Mouse (Mus musculus) cerebellum, adult (tissue): ENCODE results near the gene Cdc14a.

Experiments
- ATAC-seq: cut with Nextera tagmentation; 2 replicates; pipeline ENCODE4 v1.9.2; 2017; ENCODE audit warnings: mild to moderate bottlenecking, moderate library complexity, mixed read lengths; ENCODE audit not compliant: insufficient number of reproducible peaks, low FRiP score, low TSS enrichment

The Cdc14a gene

GRCm38 (mm10) chr3:116423353-116424159, at the start of gene Cdc14a:
TSS of gene Cdc14a (minus strand) at chr3:116424032.
- peak; percentile 64 for ATAC-seq

DNA sequence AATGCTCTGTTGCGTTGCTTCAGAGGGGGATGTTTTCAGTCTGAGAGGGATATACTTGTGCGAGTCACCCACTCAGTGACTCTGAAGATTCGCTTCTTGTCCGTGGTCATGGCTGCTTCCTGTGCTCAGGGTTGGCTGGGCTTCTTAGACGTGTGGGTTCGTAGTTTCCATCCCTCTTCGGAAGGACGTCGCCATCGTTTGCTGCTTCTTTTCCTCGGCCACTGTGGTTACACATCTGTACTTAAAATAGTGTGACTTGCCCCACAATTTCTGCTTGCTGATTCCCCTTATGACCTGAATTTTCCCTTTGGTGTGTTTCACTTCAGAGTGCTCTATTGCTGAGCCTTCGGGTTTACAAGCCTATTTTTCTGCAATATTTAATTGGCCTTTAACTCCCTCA, 41.9 kb upstream of the Cdc14a start:
- no peak for ATAC-seq

DNA sequence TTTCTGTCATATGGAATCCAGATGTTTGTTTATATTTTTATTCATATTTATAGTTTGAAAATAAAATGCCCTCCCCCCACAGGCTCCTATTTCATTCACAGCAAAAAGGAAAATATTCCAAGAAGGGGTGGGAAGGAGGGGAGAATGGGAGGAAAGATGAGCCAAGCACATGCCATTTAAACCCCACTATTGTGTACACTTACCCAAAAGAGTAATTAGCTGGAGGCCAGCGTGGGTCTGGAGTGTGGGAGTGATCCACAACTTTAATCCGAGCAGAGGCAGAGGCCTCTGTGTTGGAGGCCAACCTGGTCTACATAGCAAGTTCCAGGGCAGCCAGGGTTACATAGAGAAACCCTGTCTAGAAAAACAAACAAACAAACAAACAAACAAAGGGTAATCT, 40.5 kb upstream of the Cdc14a start:
- no peak for ATAC-seq

DNA sequence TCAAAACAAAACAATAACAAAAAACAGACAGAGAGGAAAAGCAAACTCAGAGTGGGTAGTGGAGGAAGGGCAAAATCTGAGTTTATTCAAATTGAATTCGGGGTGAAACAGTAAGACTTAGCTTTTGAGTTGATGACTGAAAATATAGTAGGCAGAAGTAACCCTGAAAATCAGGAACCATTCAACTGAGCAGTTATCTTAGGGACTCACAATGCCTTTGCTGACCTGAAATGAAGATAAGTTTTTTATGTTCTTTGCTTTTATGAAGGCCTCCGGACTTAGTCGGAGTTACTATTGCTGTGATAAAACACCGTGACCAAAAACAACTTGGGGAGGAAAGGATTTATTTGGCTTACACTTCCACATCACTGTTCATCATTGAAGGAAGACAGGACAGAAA, 37.2 kb upstream of the Cdc14a start:
- no peak for ATAC-seq

- ATAC-seq = no peak
Measured at GRCm38 (mm10) chr3:116454529-116454928, 30.7 kb upstream of the Cdc14a start.

GRCm38 (mm10) chr3:116450741-116451140, 26.9 kb upstream of the Cdc14a start:
- no peak for ATAC-seq

DNA sequence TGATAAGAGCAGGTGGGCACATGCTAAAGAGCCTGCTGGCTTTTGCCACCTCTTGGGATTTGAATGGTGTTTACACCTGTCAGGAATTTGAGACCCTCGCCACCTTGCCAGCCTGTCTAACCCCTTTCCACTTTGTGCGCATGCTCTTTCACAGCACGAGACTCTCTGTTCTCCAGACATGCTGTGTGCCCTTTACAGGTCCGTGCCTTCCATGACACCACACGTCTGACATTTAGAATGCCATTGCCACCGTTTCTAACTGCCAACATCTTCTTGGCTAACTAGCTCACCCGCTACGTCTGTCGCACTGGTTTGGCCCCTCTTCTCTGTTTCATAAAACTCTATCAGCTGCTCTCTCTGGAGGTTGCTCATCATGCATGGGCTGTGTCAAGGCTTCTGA, 20.5 kb upstream of the Cdc14a start:
- no peak for ATAC-seq

GRCm38 (mm10) chr3:116442788-116443187, 19.0 kb upstream of the Cdc14a start:
- no peak for ATAC-seq

- ATAC-seq = no peak
Measured at GRCm38 (mm10) chr3:116441518-116442205, 17.8 kb upstream of the Cdc14a start.

DNA sequence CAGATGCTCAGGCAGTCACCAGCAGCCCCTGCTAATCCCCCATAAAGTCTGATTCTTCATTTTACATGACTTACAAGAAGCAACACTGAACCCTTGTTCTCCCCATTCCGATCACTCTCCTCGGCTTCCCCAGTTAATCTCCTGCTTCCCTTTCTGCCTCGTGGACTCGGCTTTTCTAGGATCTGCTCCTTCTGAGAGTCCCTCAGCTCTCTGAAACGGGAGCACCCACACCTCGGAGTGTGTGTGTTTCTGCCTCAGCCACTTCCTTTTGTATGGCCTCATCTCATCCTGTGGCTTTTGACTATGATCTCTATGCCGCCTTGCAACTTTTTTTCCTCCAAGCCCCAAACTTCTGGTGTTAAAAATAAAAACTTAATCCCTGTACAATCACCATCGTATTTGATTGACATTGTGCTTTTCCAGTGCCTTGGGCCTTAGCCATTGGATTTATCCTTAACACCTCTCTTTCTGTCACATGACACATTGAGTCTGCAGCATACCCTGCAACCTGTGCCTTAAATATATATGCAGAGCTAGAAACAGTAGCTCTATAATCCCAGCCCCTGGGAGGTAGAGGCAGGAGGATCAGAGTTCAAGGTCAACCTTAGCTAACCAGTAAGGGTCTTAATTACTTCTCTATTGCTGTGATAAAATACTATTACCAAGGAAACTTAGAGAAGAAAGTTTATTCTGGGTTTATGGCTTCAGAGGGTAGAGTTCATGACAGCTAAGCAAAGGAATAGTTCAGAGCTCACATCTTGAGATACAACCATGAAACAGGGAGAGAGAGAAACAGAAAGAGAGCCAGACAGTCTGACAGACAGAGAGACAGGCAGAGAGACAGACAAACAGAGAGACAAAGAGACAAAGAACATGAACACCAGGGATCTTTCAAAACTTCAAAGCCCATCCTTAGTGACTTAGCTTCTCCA, 16.5 kb upstream of the Cdc14a start:
- ATAC-seq = no peak

DNA sequence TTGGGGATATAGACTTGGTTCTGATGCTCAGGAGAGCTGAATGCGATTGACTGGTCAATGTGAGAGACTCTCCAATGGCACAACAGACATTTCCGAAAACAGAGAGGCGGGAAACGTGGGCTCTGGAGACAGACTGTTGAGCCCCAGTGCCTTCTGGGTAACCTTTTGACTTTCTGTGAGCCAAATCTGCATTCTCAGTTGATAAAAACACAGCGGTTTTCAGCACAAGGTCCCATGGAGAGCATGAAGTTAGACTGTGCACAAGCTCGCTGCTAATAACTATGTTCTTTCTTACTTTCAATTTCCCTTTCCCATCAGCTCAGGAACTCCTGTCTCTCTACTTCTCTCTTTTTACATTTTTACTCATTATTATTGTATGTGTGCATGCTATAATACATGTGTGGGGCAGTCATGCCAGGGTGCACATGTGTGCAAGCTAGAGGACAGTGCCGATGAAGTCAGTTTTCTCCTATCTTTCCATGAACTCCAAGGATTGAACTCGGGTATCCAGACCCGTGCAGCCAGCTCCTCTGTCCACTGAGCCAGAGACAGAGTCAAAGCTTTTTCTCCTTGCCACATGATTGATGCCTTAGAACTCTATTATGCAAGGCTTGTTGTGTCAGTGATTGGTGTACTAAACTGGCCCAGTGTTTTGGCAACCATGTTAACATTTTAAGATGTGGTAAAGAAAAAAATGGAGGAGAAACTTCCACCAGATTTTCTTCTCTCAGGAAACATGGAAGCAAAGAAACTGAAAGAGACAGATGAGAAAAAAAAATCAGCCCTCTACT, 13.2 kb upstream of the Cdc14a start:
- ATAC-seq = no peak

DNA sequence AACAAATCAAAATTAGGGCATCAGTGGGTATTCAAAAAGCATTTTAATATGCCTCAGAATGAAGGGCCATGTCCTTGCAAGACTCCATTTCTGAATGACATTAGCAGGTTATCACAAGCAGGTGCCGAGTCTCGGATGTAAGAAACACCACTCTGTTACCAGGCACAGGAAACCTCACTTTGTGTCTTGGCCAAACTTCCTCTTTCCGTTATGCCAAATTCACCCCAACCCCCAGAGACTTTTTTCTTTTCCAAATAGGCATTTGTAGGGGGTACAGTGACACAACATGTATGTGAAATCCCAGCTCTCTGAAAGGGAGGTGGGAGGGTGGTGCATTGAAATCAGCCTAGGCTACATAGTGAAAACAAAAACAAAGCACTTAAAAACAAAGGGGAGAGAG, 12.3 kb upstream of the Cdc14a start:
- no peak for ATAC-seq

GRCm38 (mm10) chr3:116434757-116435156, 10.9 kb upstream of the Cdc14a start:
- no peak for ATAC-seq

DNA sequence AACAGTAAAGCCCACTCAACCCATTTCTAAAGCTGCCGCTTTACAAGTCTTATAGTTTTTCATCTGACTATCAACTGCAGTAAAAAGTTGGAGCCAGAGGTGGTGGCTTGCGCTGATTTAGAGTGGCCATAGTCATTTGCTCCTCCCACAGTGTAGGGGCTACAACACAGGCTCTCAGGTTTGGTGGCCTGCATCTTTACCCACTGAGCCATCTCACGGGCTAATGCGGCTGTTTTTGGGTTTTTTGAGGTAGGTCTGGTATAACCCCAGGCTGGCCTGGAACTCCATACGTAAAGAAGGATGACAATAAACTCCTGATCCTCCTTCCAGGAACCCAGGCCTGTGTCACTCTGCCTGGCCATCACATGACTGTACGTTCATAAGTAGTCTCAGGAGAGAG, 2.1 kb upstream of the Cdc14a start:
- ATAC-seq = no peak

DNA sequence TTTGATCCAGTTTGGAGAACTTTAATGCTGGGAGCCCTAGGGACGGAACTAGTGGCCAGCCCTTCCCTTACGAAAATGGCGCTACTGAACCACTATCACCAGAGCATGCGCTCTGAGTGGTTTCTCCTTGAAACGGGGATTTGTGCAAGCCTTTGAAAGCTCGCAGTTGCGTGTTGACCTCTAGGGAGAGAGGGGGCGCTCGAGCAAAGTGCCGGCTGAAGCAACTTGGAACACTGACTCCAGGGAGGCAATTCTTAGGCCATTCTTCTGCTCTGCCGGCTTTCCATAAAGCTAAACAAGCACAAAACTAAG, 1.1 kb upstream of the Cdc14a start:
- ATAC-seq = peak; percentile 83

DNA sequence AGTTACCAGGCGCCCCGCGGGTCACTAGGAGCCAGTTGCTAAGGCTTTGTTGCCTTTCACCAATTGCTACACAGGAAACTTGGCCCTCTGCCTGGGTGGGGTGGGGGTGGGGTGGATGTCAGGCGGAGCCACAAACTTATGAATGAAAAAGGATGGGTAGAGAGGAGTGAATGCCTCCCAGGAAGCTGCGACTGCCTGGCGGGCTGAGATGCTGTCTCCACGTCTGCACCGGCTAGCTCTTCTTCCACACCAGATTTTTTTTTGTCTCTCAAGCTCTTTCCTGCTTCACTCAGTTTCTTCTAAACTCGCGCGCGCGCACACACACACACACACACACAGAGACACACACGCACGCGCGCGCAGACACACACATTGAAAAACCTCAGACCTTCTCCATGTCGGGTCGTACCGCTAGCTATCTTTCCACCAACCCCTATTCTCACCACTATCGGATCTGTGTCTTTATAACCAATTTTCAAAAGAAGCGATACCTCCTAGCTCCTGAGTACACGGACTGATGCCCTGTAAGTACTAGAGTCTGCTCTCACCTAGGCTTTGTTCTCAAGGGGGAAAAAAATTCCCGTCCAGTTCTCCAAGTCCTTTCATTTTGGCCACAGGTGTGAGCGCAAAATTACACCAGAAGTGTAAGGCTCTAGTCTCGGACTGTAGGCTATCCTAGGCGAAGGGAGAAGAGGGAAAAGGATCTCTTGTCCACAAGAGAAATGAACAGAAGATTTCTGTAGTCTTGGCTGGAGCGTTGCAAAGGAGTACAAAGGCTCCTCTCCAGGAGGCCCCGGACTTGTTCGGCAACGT, 534 bp upstream of the Cdc14a start:
- ATAC-seq = peak; percentile 28

DNA sequence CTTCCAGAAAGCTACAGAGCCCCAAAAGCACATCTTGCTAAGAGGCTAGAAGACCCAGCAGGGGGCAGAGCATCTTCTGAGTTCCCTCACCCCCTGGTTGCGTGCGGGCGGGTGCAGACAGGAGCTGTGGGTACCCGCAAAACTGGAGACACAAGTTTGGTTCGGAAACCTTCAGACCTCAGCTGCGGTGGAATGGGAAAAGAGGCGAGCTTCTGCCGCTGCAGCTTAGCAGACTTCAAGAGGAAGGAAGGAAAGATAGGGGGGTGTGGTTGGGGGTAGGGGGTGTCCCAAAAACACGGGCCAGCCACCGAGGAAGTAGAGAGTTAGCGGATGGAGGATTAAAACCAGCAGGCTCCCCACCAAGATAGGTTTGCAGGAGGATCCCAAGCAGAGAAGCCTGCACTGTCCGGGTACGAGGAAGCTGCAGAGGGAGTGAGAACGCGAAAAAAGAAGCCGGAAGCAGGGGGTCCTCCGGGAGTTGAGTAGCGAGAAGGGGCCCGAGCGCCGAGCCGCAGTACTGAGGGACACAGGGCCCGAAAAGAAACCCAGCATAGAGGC, 958 bp downstream of the Cdc14a start:
- ATAC-seq = 0 out of 2 replicates have a peak, but pooled peaks have one; percentile 0

DNA sequence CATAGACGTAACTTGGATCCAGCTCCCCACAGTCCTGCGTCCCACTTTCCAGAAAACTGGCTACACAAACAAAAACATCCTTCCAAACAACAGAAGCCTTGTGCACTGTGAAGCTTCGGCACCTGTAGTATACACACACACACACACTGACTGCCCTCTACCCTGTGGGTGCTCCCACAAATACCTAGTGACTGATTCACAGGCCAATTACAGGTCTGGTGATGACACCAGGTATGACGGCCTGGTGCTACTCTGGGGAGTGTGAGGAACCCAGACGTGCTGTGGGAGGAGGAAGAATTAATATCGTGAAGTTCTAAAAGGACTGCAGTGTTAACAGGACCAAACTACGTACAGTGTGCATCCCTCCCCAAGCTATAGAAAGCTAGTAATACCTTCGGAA, 1.8 kb downstream of the Cdc14a start:
- no peak for ATAC-seq

DNA sequence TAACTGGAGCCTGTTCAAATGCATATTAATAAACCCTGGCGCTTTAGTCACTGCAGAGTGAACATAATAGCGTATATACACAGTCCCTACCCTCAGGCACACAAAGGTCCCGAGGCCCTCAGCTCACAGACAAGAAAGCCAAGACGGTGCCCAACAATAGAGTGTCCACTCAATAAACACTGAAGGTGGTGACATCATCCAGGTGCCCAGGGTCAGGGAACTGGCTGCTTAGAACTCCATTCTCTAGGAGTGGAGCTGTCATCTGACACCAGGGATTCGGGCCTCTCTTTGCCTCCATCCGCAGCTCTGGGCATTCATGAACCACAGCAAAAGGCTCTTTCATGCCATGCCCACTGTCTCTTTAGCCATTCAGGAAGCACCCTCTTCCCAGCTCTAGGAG, 2.7 kb downstream of the Cdc14a start:
- no peak for ATAC-seq
